Mouse (Mus musculus) kidney, adult 2 months (tissue): ENCODE measurements at regions not wholly inside any gene's neighbourhood (a gene's known extent, or its start where the extent isn't known, plus 50 kb on each side); places are given as distances from the start of the nearest gene placed in this dataset.
"Not testable (repeated sequence)": the region's sequence is repeated elsewhere in the genome, so short reads cannot be mapped to it uniquely, and the experiment has no call there.

Experiments
- DNase-seq: peaks from one replicate; pipeline ENCODE4 v3.0.0; 2021
- H3K27ac ChIP-seq: fragments of 200-500 bp; 2 replicates; pipeline ENCODE4 v1.5.1; 2012; ENCODE audit warnings: low read depth, low read length, control low read depth, inconsistent platforms; ENCODE audit not compliant: insufficient read depth
- H3K27me3 ChIP-seq: fragments of 200-500 bp; replicated peaks from 2 replicates; pipeline ENCODE4 v1.6.1; 2012; ENCODE audit warnings: mild to moderate bottlenecking, moderate library complexity, low read length, inconsistent platforms; ENCODE audit not compliant: control insufficient read depth, insufficient read depth
- H3K36me3 ChIP-seq: fragments of 200-500 bp; 2 replicates; pipeline ENCODE4 v1.6.1; 2012; ENCODE audit warnings: mild to moderate bottlenecking, moderate library complexity, low read length, inconsistent platforms; ENCODE audit not compliant: control insufficient read depth, insufficient read depth
- H3K4me1 ChIP-seq: fragments of 200-500 bp; 2 replicates; pipeline ENCODE4 v1.6.1; 2011; ENCODE audit warnings: low read length; ENCODE audit not compliant: control insufficient read depth, insufficient read depth
- H3K4me3 ChIP-seq: fragments of 200-500 bp; 2 replicates; pipeline ENCODE4 v1.5.1; 2011; ENCODE audit warnings: mild to moderate bottlenecking, low read depth, low read length, control low read depth; ENCODE audit not compliant: insufficient read depth
- CTCF ChIP-seq: fragments of 200-500 bp; conservative IDR thresholded peaks from 2 replicates; pipeline ENCODE4 v1.5.1; 2011; ENCODE audit warnings: low read depth, mild to moderate bottlenecking, control low read depth, low read length, moderate library complexity, mixed read lengths; ENCODE audit not compliant: insufficient read depth, insufficient read length
- POLR2A ChIP-seq: fragments of 200-500 bp; IDR thresholded peaks from one replicate; pipeline ENCODE4 v1.6.1; 2011; ENCODE audit warnings: low read depth, low read length, control low read depth
- WGBS: fragments of 180-500 bp; shearing (Covaris S2); methylation state at CpG from one replicate; pipeline ENCODE4 v1.1.7; 2018; 5-methylcytosine and 5-hydroxymethylcytosine counted together

DNA sequence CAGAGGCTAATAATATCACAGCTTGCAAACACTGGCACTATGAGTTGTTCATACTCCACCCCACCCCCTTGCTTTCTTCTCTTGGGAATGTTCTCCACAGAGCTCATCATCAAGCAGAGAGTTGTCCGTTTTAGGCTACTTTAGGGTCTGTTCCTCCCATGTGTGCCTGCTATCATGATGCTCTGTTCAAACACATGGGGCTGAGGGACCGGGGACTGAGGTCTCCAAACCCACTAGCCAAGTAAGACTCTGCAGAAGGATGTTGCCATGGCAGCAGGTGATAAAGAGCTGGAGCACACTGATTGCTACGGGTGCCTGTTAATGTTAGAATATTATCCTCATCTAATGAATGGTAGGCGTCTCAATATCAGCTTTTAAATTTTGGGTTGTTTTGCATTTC lies 173.7 kb upstream of the Tsc22d2 start:
- H3K36me3 ChIP-seq, result no peaks in the 10 kb centered on the region
- H3K4me1 ChIP-seq, result no peaks in the 10 kb centered on the region
- H3K27me3 ChIP-seq, result no peaks in the 10 kb centered on the region
- TF ChIP-seq POLR2A (no peak), CTCF (no peak)
- no peak overlapping the region for H3K27ac ChIP-seq
- no peak overlapping the region for H3K4me3 ChIP-seq
- DNase-seq, result no peak
- 86% methylated on average over 4 of the region's 4 CpGs for WGBS

DNA sequence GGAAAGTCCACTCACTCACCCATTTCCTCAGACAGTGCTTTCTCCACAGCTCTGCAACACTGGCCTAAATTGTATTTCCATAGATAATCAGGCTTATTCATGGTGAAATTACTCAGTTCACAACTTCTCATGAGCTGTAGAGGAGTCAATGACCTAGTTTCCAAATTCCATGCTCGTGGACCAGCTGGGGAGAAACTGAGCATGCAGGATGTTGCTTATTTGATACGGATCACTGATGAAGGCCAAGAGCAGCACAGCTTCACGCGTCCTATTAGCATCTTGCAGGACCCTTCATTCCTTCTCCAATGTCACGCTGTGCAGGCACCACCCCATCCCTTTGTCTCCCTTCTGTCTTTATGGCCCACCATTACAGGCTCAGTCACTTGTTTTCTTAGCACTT lies 169.2 kb upstream of the Tsc22d2 start:
- Histone ChIP-seq H3K27ac (no peak overlapping the region), H3K36me3 (no peaks in the 10 kb centered on the region), H3K4me3 (no peak overlapping the region), H3K27me3 (no peaks in the 10 kb centered on the region), H3K4me1 (no peaks in the 10 kb centered on the region)
- 22% methylated on average over 5 of the region's 5 CpGs for WGBS
- no peak for DNase-seq
- TF ChIP-seq POLR2A (no peak), CTCF (no peak)

DNA sequence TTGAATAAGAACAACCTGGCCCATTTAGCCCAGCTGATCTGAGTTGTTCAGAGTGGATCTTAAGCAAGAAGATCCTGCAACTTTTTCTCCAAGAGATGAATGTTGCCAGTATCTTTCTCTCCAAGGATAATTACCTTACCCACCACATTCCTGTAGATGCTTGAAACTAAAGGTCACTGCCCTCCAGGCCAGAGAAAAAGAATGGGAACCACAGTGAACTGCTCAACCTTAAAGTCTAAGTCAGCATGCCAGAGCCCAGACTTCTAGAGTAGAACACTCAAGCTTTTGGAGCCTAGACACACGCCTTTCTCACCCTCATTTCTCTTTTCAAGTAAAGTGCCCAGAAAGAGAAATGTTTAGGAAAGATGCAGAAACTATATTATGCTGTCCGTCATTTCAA lies 166.5 kb upstream of the Tsc22d2 start:
- Histone ChIP-seq H3K4me3 (no peak overlapping the region), H3K36me3 (no peaks in the 10 kb centered on the region), H3K4me1 (no peaks in the 10 kb centered on the region), H3K27ac (no peak overlapping the region), H3K27me3 (no peaks in the 10 kb centered on the region)
- DNase-seq, result no peak
- TF ChIP-seq POLR2A (no peak), CTCF (no peak)
- WGBS, result 76% methylated on average over 2 of the region's 2 CpGs

DNA sequence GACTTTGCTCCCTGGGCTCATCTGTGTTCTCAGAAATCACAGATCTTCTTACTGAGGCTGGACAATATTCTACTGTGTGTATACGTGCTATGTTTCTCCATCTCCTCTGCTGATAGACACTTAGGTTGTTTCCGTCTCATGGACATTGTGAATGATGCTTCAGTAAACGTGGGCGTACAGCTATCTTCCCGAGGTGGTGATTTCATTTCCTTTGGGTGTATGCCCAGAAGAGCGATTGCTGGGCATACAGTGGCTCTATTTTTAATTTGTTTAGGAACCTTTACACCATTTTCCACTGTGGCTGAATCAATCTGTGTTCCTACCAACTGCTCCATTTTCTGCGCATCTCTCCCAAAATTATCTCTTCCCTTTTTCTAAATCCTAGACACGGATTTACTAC lies 160.6 kb upstream of the Tsc22d2 start:
- DNase-seq, result no peak
- TF ChIP-seq CTCF (no peak), POLR2A (no peak)
- H3K27me3 ChIP-seq, result no peaks in the 10 kb centered on the region

DNA sequence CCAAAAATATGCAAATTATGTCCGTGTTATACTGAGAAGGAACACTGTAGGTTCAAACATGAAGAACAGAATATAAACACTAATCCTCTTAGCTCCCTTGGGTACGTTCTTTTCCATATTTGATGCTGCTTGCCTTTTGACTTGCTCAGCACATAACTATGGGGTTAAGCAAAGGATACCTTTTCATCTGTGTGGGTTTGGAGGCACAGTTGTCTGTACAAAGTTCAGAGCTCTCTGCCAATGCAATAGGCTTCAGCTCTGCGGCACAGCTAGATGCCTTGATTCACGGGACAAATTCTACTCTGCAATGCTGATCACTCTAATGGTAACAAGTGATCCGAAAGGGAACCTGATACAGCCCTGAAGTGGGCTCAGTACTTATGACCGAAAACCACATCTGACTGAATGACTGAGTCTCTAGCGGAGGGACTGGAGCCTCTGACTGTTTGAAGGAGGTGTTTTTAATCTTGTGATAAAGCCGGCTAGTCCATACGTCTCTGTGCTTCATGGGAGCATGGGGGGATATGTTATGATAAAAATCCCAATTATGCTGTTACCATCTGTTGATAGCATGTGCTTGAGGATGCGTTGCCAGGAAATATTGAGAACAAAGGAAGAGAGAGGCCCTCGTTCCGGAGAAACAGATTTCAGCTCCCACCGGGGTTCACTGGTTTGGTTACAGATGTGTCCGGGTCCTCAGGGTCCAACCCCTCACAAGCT lies 146.7 kb upstream of the Tsc22d2 start:
- H3K4me1 ChIP-seq, result no peaks in the 10 kb centered on the region
- WGBS, result 80% methylated on average over 14 of the region's 14 CpGs
- no peaks in the 10 kb centered on the region for H3K27me3 ChIP-seq
- no peak overlapping the region for H3K4me3 ChIP-seq
- H3K36me3 ChIP-seq, result no peaks in the 10 kb centered on the region
- no peak for DNase-seq
- TF ChIP-seq CTCF, result no peak
- no peak for TF ChIP-seq POLR2A
- H3K27ac ChIP-seq, result no peak overlapping the region

More for the DNA sequence above, 160.6 kb upstream of the Tsc22d2 start:
- no peaks in the 10 kb centered on the region for H3K4me1 ChIP-seq
- H3K36me3 ChIP-seq, result no peaks in the 10 kb centered on the region
- H3K27ac ChIP-seq, result no peak overlapping the region
- WGBS, result 59% methylated on average over 8 of the region's 8 CpGs
- H3K4me3 ChIP-seq, result no peak overlapping the region

DNA sequence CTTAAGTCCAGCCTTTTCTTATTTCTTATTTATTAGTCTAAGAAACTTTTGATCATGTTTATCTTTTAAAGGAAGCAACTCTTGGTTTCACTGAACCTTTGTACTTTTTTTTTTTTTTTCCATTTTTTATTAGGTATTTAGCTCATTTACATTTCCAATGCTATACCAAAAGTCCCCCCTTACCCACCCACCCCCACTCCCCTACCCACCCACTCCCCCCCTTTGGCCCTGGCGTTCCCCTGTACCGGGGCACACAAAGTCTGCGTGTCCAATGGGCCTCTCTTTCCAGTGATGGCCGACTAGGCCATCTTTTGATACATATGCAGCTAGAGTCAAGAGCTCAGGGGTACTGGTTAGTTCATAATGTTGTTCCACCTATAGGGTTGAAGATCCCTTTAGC lies 143.1 kb upstream of the Tsc22d2 start:
- no CpG with 5 or more reads among the region's 4 CpGs for whole genome bisulfite sequencing
- H3K4me3 ChIP-seq, H3K27ac ChIP-seq, H3K36me3 ChIP-seq, H3K27me3 ChIP-seq, H3K4me1 ChIP-seq, DNase-seq: not testable (repeated sequence)

DNA sequence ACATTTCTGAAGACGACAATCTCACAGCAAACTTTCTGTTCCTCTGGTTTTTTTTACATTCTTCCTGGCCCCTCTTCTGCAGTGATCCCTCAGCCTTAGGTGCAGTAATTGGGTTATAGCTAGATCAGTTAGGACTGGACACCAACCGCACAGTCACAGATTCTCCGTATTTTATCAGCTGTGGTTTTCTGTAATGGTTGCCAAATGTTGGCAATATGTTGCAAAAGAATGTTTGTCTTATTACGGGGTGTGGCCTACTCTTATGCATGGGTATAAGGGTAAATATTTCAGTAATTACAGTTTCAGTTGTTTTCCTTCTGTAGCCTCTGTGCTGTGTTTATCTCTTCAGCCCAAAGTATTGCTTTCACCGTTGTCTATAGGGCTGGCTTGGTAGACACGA lies 133.2 kb upstream of the Tsc22d2 start:
- no peak overlapping the region for H3K4me3 ChIP-seq
- TF ChIP-seq CTCF, result no peak
- TF ChIP-seq POLR2A, result no peak
- 91% methylated on average over 6 of the region's 6 CpGs for WGBS
- H3K27me3 ChIP-seq, result no peaks in the 10 kb centered on the region
- H3K4me1 ChIP-seq, result no peaks in the 10 kb centered on the region
- no peak for DNase-seq
- no peak overlapping the region for H3K27ac ChIP-seq
- H3K36me3 ChIP-seq, result no peaks in the 10 kb centered on the region

DNA sequence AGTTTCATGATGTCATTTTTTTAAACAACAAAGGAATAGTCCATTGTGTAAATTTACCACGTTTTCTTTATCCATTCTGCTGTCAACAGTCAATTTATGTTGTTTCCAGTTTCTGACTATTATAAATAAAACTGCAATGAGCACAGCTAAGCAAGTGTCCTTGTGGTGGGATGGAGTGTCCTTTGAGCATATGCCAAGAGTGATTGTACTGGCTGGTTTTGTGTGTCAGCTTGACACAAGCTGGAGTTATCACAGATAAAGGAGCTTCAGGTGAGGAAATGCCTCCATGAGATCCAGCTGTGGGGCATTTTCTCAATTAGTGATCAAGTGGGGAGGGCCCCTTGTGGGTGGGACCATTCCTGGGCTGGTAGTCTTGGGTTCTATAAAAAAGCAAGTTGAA lies 130.1 kb upstream of the Tsc22d2 start:
- H3K27me3 ChIP-seq, DNase-seq, H3K36me3 ChIP-seq, H3K4me1 ChIP-seq, H3K27ac ChIP-seq, H3K4me3 ChIP-seq: not testable (repeated sequence)
- WGBS, result 61% methylated on average over 1 of the region's 1 CpGs
